Mouse (Mus musculus): Measurements from ENCODE around the gene Myo9a. TPM values are rescaled to one million over a fixed set of nuclear protein-coding genes. Genes with fewer than 3 reads are reported as not detected.
A peak's percentile ranks its signal among the peaks of the same experiment; 100 is the strongest.

The Myo9a gene
- polyA plus RNA-seq, 1 experiment from 2014 or later, result 15.0 TPM

DNA sequence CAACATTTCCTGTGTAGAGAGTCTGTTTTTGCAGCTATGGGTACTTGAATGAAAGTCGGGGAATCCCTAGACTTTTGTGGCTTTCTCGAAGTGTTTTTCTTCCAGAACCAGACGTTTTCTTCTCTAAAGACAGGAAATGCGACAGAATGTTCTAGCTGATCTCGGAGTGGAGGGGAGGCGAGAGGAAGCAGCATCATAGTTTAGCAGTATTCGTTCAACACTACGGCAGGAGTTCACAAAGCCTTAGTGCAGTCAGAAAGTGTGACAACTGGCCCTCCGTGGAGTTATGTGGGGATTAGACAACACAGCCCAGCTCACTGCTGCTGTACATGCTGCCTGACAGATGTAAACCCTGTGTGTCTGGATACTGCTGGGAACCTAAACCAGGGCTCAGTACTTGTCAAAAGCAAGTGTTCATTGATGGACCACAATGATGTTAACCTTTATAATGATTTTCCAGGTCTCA, 191.2 kb downstream of the Myo9a start:
- Histone ChIP-seq H3K27ac (ENCODE audit: low read length) (peak overlapping the region; percentile 17; the same call in 1 of the 2 replicates), H3K9me3 (replicated peaks; ENCODE audit: control insufficient read depth, low read length) (no peaks in the 10 kb centered on the region), H3K27me3 (ENCODE audit: control insufficient read depth, insufficient read depth, low read length) (no peaks in the 10 kb centered on the region), H3K9ac (ENCODE audit: low read length) (no peak overlapping the region), H3K4me1 (ENCODE audit: control insufficient read depth, insufficient read depth, low read length) (0 out of 2 replicates have a peak, but pooled peaks cover 3% of the 10 kb centered on the region), H3K4me3 (replicated peaks; ENCODE audit: low read length) (no peak overlapping the region), H3K36me3 (ENCODE audit: control insufficient read depth, insufficient read depth, low read length) (no peaks in the 10 kb centered on the region), H3K4me2 (ENCODE audit: low read depth, low read length) (no peak overlapping the region)
- ATAC-seq (ENCODE audit: insufficient read depth, low FRiP score), result no peak
- 43% methylated on average over 9 of the region's 9 CpGs for WGBS

- no peaks in the 10 kb centered on the region for H3K36me3 ChIP-seq (ENCODE audit: control insufficient read depth, insufficient read depth, low read length)
- no peak overlapping the region for H3K4me2 ChIP-seq (ENCODE audit: low read depth, low read length)
- 0 out of 2 replicates have a peak, but pooled peaks cover 3% of the 10 kb centered on the region for H3K4me1 ChIP-seq (ENCODE audit: control insufficient read depth, insufficient read depth, low read length)
- no peaks in the 10 kb centered on the region for H3K9me3 ChIP-seq (replicated peaks; ENCODE audit: control insufficient read depth, low read length)
- H3K9ac ChIP-seq (ENCODE audit: low read length), result no peak overlapping the region
- peak; percentile 57; the same call in 1 of the 2 replicates for ATAC-seq (ENCODE audit: insufficient read depth, low FRiP score)
- no peak overlapping the region for H3K27ac ChIP-seq (ENCODE audit: low read length)
- H3K27me3 ChIP-seq (ENCODE audit: control insufficient read depth, insufficient read depth, low read length), result no peaks in the 10 kb centered on the region
- no peak overlapping the region for H3K4me3 ChIP-seq (replicated peaks; ENCODE audit: low read length)
- 24% methylated on average over 5 of the region's 5 CpGs for WGBS
These were observed 191.9 kb downstream of the Myo9a start for GRCm38 (mm10) chr9:59942501-59943085.

- H3K9me3 ChIP-seq (replicated peaks; ENCODE audit: control insufficient read depth, low read length), result no peaks in the 10 kb centered on the region
These were observed 193.1 kb downstream of the Myo9a start for GRCm38 (mm10) chr9:59943826-59944225.

DNA sequence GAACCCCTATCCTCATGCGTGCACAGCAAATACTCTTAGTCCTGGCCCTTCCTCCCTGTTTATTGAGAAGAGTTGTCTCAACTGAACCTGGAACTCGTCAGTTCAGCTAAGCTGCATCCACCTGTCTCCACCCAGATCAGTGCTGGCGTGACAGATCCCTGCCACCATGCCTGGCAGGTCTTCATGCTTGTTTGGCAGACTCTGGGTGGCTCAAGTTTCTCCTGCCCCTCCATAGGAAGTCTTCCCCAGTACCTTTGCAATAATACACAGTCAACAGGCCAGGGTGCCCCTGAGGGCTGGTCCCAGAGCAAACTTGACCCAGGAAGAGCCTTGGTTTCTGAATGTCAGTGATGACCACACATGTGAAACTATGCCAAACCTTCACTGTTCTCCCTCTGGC, 194.5 kb downstream of the Myo9a start:
- Histone ChIP-seq H3K4me3 (replicated peaks; ENCODE audit: low read length) (no peak overlapping the region), H3K9ac (ENCODE audit: low read length) (no peak overlapping the region), H3K27me3 (ENCODE audit: control insufficient read depth, insufficient read depth, low read length) (no peaks in the 10 kb centered on the region), H3K36me3 (ENCODE audit: control insufficient read depth, insufficient read depth, low read length) (no peaks in the 10 kb centered on the region), H3K27ac (ENCODE audit: low read length) (no peak overlapping the region), H3K4me1 (ENCODE audit: control insufficient read depth, insufficient read depth, low read length) (0 out of 2 replicates have a peak, but pooled peaks cover 3% of the 10 kb centered on the region), H3K9me3 (replicated peaks; ENCODE audit: control insufficient read depth, low read length) (no peaks in the 10 kb centered on the region), H3K4me2 (ENCODE audit: low read depth, low read length) (no peak overlapping the region)
- WGBS, result 76% methylated on average over 3 of the region's 3 CpGs
- no peak for ATAC-seq (ENCODE audit: insufficient read depth, low FRiP score)

More at GRCm38 (mm10) chr9:59943826-59944225, 193.1 kb downstream of the Myo9a start:
- ATAC-seq (ENCODE audit: insufficient read depth, low FRiP score), result no peak
- Histone ChIP-seq H3K27me3 (ENCODE audit: control insufficient read depth, insufficient read depth, low read length) (no peaks in the 10 kb centered on the region), H3K9ac (ENCODE audit: low read length) (no peak overlapping the region), H3K36me3 (ENCODE audit: control insufficient read depth, insufficient read depth, low read length) (no peaks in the 10 kb centered on the region), H3K4me1 (ENCODE audit: control insufficient read depth, insufficient read depth, low read length) (0 out of 2 replicates have a peak, but pooled peaks cover 3% of the 10 kb centered on the region), H3K27ac (ENCODE audit: low read length) (no peak overlapping the region), H3K4me3 (replicated peaks; ENCODE audit: low read length) (no peak overlapping the region), H3K4me2 (ENCODE audit: low read depth, low read length) (no peak overlapping the region)
- WGBS, result 89% methylated on average over 6 of the region's 6 CpGs

DNA sequence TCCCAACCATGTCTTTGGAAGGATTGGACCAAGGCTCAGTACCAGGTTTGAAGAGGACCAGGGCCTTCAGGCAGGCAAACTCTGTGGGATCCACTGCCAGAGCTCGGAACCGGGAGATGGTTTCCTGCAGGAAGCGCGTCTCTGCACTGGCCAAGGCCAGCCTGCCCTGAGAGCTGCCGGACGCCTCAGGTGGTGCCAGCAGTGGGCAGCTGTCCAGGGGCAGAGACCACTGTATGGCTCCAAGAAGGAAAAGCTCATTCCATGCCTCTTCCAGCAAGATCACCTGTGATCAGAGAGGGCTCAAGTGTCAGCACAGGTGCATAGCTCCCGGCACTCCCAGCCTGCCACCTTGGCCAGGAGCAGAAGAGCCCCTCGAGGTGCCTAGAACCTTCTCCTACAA, 196.6 kb downstream of the Myo9a start:
- H3K4me1 ChIP-seq (ENCODE audit: control insufficient read depth, insufficient read depth, low read length), result peaks cover 3% of the 10 kb centered on the region; the same call in 1 of the 2 replicates
- H3K9ac ChIP-seq (ENCODE audit: low read length), result no peak overlapping the region
- H3K9me3 ChIP-seq (replicated peaks; ENCODE audit: control insufficient read depth, low read length), result no peaks in the 10 kb centered on the region
- H3K27me3 ChIP-seq (ENCODE audit: control insufficient read depth, insufficient read depth, low read length), result no peaks in the 10 kb centered on the region
- no peak overlapping the region for H3K4me3 ChIP-seq (replicated peaks; ENCODE audit: low read length)
- no peak overlapping the region for H3K27ac ChIP-seq (ENCODE audit: low read length)
- H3K36me3 ChIP-seq (ENCODE audit: control insufficient read depth, insufficient read depth, low read length), result no peaks in the 10 kb centered on the region
- no peak overlapping the region for H3K4me2 ChIP-seq (ENCODE audit: low read depth, low read length)
- ATAC-seq (ENCODE audit: insufficient read depth, low FRiP score), result no peak
- 85% methylated on average over 8 of the region's 8 CpGs for WGBS

- H3K4me2 ChIP-seq (ENCODE audit: low read depth, low read length), result no peak overlapping the region
- H3K9ac ChIP-seq (ENCODE audit: low read length), result no peak overlapping the region
- 58% methylated on average over 8 of the region's 8 CpGs for WGBS
- H3K27ac ChIP-seq (ENCODE audit: low read length), result no peak overlapping the region
- no peak overlapping the region for H3K4me3 ChIP-seq (replicated peaks; ENCODE audit: low read length)
- H3K36me3 ChIP-seq (ENCODE audit: control insufficient read depth, insufficient read depth, low read length), result no peaks in the 10 kb centered on the region
- no peaks in the 10 kb centered on the region for H3K9me3 ChIP-seq (replicated peaks; ENCODE audit: control insufficient read depth, low read length)
- peaks cover 10% of the 10 kb centered on the region; the same call in 1 of the 2 replicates for H3K4me1 ChIP-seq (ENCODE audit: control insufficient read depth, insufficient read depth, low read length)
- H3K27me3 ChIP-seq (ENCODE audit: control insufficient read depth, insufficient read depth, low read length), result no peaks in the 10 kb centered on the region
- no peak for ATAC-seq (ENCODE audit: insufficient read depth, low FRiP score)
These were observed 197.5 kb downstream of the Myo9a start for GRCm38 (mm10) chr9:59948226-59948625.

DNA sequence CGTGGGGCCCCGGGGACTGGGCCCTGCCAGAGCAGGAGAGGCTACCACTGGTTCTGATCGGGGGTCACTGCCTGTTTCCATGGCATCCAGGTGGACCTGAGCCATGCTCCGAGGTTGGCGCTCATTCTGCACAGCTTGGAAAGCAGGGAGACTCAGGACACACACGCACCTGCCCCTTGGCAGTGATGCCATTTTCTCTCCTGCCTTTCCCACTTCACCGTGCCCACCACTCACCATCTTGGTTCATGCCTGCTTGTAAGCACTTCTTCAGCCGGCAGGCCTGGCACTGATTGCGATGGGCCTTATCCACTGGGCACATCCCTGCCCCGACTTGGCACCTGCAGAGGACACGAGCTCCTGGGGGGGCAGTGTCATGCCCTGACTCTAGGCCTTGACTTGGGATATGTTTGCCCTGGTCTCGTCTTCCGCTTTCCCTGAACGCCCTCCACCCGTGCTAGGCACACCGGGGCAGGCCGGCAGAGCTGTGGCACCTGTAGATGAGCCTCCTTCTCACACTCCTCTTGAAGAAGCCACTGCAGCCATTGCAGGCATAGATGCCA, 198.1 kb downstream of the Myo9a start:
- Histone ChIP-seq H3K36me3 (ENCODE audit: control insufficient read depth, insufficient read depth, low read length) (no peaks in the 10 kb centered on the region), H3K4me1 (ENCODE audit: control insufficient read depth, insufficient read depth, low read length) (peaks cover 10% of the 10 kb centered on the region; the same call in 1 of the 2 replicates), H3K9me3 (replicated peaks; ENCODE audit: control insufficient read depth, low read length) (no peaks in the 10 kb centered on the region), H3K9ac (ENCODE audit: low read length) (no peak overlapping the region), H3K27ac (ENCODE audit: low read length) (no peak overlapping the region), H3K4me3 (replicated peaks; ENCODE audit: low read length) (no peak overlapping the region), H3K4me2 (ENCODE audit: low read depth, low read length) (no peak overlapping the region), H3K27me3 (ENCODE audit: control insufficient read depth, insufficient read depth, low read length) (no peaks in the 10 kb centered on the region)
- no peak for ATAC-seq (ENCODE audit: insufficient read depth, low FRiP score)
- WGBS, result 86% methylated on average over 17 of the region's 17 CpGs

DNA sequence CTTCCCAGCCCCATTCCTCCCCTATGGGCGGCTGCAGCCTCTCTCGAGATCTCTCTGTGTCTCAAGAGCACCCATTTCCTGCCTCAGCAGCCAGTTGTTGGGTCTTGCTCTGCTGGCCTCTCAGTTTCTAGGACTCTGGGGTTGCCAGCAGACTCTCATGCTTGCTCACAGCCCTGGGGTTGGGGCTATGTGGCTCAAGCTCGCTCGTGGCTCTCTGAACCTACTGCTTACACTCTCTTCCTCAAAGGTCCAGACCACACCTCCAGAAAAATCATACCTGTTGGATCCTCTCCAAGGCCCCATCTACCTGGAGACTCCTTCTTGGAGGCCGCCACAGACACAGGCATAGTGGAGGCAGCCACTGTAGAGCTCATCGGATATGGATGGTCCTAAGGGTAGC, 198.8 kb downstream of the Myo9a start:
- H3K27ac ChIP-seq (ENCODE audit: low read length), result no peak overlapping the region
- no peak overlapping the region for H3K4me3 ChIP-seq (replicated peaks; ENCODE audit: low read length)
- ATAC-seq (ENCODE audit: insufficient read depth, low FRiP score), result no peak
- no peaks in the 10 kb centered on the region for H3K27me3 ChIP-seq (ENCODE audit: control insufficient read depth, insufficient read depth, low read length)
- WGBS, result 81% methylated on average over 6 of the region's 6 CpGs
- H3K4me1 ChIP-seq (ENCODE audit: control insufficient read depth, insufficient read depth, low read length), result peaks cover 10% of the 10 kb centered on the region; the same call in 1 of the 2 replicates
- no peak overlapping the region for H3K9ac ChIP-seq (ENCODE audit: low read length)
- H3K4me2 ChIP-seq (ENCODE audit: low read depth, low read length), result no peak overlapping the region
- H3K9me3 ChIP-seq (replicated peaks; ENCODE audit: control insufficient read depth, low read length), result no peaks in the 10 kb centered on the region
- no peaks in the 10 kb centered on the region for H3K36me3 ChIP-seq (ENCODE audit: control insufficient read depth, insufficient read depth, low read length)

DNA sequence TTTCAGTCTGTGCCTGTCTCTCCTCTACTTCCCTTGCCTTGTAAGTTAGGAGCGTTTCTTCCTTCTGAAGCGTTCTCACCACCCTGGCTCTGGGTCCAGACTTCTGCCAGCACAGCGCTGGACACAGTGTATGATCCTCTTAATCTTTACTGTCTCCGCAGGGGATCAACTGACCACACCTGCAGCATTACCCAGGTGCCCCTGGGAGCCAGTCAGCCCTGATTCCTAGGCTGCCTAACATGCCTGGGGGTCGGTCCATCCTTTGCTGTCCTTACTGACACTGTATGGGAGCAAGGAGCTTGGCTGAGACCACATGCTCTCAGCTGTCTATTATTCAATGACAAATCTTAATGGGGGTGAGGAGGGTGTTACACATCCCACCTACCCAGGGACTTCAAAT, 199.3 kb downstream of the Myo9a start:
- no peak for ATAC-seq (ENCODE audit: insufficient read depth, low FRiP score)
- no peaks in the 10 kb centered on the region for H3K36me3 ChIP-seq (ENCODE audit: control insufficient read depth, insufficient read depth, low read length)
- H3K9me3 ChIP-seq (replicated peaks; ENCODE audit: control insufficient read depth, low read length), result no peaks in the 10 kb centered on the region
- H3K27me3 ChIP-seq (ENCODE audit: control insufficient read depth, insufficient read depth, low read length), result no peaks in the 10 kb centered on the region
- no peak overlapping the region for H3K9ac ChIP-seq (ENCODE audit: low read length)
- no peak overlapping the region for H3K4me3 ChIP-seq (replicated peaks; ENCODE audit: low read length)
- WGBS, result 85% methylated on average over 5 of the region's 5 CpGs
- no peak overlapping the region for H3K4me2 ChIP-seq (ENCODE audit: low read depth, low read length)
- peaks cover 12% of the 10 kb centered on the region; the same call in 1 of the 2 replicates for H3K4me1 ChIP-seq (ENCODE audit: control insufficient read depth, insufficient read depth, low read length)
- no peak overlapping the region for H3K27ac ChIP-seq (ENCODE audit: low read length)

Data from stomach, embryonic 16.5 days (tissue).